Mouse (Mus musculus) forebrain, embryonic 15.5 days (tissue): ENCODE measurements around the gene Creb3. TPM values are rescaled to one million over a fixed set of nuclear protein-coding genes. Genes with fewer than 3 reads are reported as not detected.
"Not testable (repeated sequence)": the region's sequence is repeated elsewhere in the genome, so short reads cannot be mapped to it uniquely, and the experiment has no call there.

ENCODE experiments used
- ATAC-seq: fragments of 200-750 bp; cut with Nextera tagmentation; replicated peaks from 2 replicates; pipeline ENCODE4 v1.8.0; 2017; ENCODE audit warnings: mild to moderate bottlenecking, moderate TSS enrichment, moderate library complexity
- H3K27ac ChIP-seq: fragments of 300-500 bp; sonication (generic); replicated peaks from 2 replicates; pipeline ENCODE4 v1.5.1; 2015; ENCODE audit warnings: mild to moderate bottlenecking, inconsistent platforms
- H3K27me3 ChIP-seq: fragments of 300-500 bp; sonication (generic); 2 replicates; pipeline ENCODE4 v1.6.1; 2015; ENCODE audit warnings: inconsistent platforms
- H3K36me3 ChIP-seq: fragments of 300-500 bp; sonication (generic); 2 replicates; pipeline ENCODE4 v1.6.1; 2015; ENCODE audit warnings: mild to moderate bottlenecking, inconsistent platforms
- H3K4me1 ChIP-seq: fragments of 300-500 bp; sonication (generic); 2 replicates; pipeline ENCODE4 v1.6.1; 2015; ENCODE audit warnings: inconsistent platforms
- H3K4me2 ChIP-seq: fragments of 300-500 bp; sonication (generic); replicated peaks from 2 replicates; pipeline ENCODE4 v1.6.1; 2015; ENCODE audit warnings: mild to moderate bottlenecking, inconsistent platforms
- H3K4me3 ChIP-seq: fragments of 300-500 bp; sonication (generic); 2 replicates; pipeline ENCODE4 v1.5.1; 2015; ENCODE audit warnings: mild to moderate bottlenecking, inconsistent platforms
- H3K9ac ChIP-seq: fragments of 300-500 bp; sonication (generic); replicated peaks from 2 replicates; pipeline ENCODE4 v1.6.1; 2015; ENCODE audit warnings: mild to moderate bottlenecking, inconsistent platforms
- H3K9me3 ChIP-seq: fragments of 300-500 bp; sonication (generic); 2 replicates; pipeline ENCODE4 v1.6.1; 2016; ENCODE audit warnings: inconsistent platforms
- WGBS: fragments of 180-500 bp; shearing (Covaris S2); methylation state at CpG from one replicate; pipeline ENCODE4 v1.1.7; 2015; ENCODE audit warnings: mixed read lengths; 5-methylcytosine and 5-hydroxymethylcytosine counted together
- polyA plus RNA-seq: library from polyadenylated mRNA; unstranded; fragments of >200 nt; fragmentation: Nextera tagmentation; extraction: Ambion mirVana; gene quantifications from 2 replicates; pipeline ENCODE4 v1.2.1, GENCODE M21; 2015

Creb3 gene
- polyA plus RNA-seq, 1 experiment from 2014 or later: 77.7 TPM

GRCm38 (mm10) chr4:43587681-43588080 is 25.5 kb downstream of the Creb3 start:
- Histone ChIP-seq H3K4me3 (no peak overlapping the region), H3K36me3 (peaks cover 12% of the 10 kb centered on the region), H3K27me3 (no peaks in the 10 kb centered on the region), H3K4me1 (no peaks in the 10 kb centered on the region), H3K9me3 (no peaks in the 10 kb centered on the region), H3K4me2 (no peak overlapping the region), H3K9ac (no peak overlapping the region), H3K27ac (no peak overlapping the region)
- no peak for ATAC-seq
- WGBS: 65% methylated on average over 7 of the region's 7 CpGs

GRCm38 (mm10) chr4:43591543-43591942 is 29.4 kb downstream of the Creb3 start:
- 86% methylated on average over 5 of the region's 5 CpGs for WGBS
- ATAC-seq: no peak
- Histone ChIP-seq H3K36me3 (no peaks in the 10 kb centered on the region), H3K27ac (no peak overlapping the region), H3K9me3 (no peaks in the 10 kb centered on the region), H3K4me3 (no peak overlapping the region), H3K9ac (no peak overlapping the region), H3K4me1 (no peaks in the 10 kb centered on the region), H3K27me3 (no peaks in the 10 kb centered on the region), H3K4me2 (no peak overlapping the region)

GRCm38 (mm10) chr4:43591961-43592360 is 29.8 kb downstream of the Creb3 start:
- Histone ChIP-seq H3K36me3 (no peaks in the 10 kb centered on the region), H3K27me3 (no peaks in the 10 kb centered on the region), H3K4me2 (no peak overlapping the region), H3K9me3 (no peaks in the 10 kb centered on the region), H3K9ac (no peak overlapping the region), H3K27ac (no peak overlapping the region), H3K4me1 (no peaks in the 10 kb centered on the region), H3K4me3 (no peak overlapping the region)
- WGBS: 74% methylated on average over 3 of the region's 3 CpGs
- ATAC-seq: no peak

GRCm38 (mm10) chr4:43593453-43593852 is 31.3 kb downstream of the Creb3 start:
- H3K9ac ChIP-seq: no peak overlapping the region
- no peak for ATAC-seq
- no peaks in the 10 kb centered on the region for H3K9me3 ChIP-seq
- H3K4me1 ChIP-seq: no peaks in the 10 kb centered on the region
- no peak overlapping the region for H3K4me2 ChIP-seq
- no peak overlapping the region for H3K4me3 ChIP-seq
- H3K27me3 ChIP-seq: no peaks in the 10 kb centered on the region
- H3K27ac ChIP-seq: no peak overlapping the region
- no peaks in the 10 kb centered on the region for H3K36me3 ChIP-seq
- WGBS: 66% methylated on average over 3 of the region's 3 CpGs

GRCm38 (mm10) chr4:43596597-43596996 is 34.5 kb downstream of the Creb3 start:
- not testable (repeated sequence) for H3K4me2 ChIP-seq, H3K36me3 ChIP-seq, H3K27ac ChIP-seq, H3K9me3 ChIP-seq, H3K4me3 ChIP-seq, H3K9ac ChIP-seq, H3K4me1 ChIP-seq, ATAC-seq, H3K27me3 ChIP-seq
- 78% methylated on average over 2 of the region's 2 CpGs for WGBS

GRCm38 (mm10) chr4:43598200-43598599 is 36.1 kb downstream of the Creb3 start:
- H3K4me1 ChIP-seq: no peaks in the 10 kb centered on the region
- no peaks in the 10 kb centered on the region for H3K36me3 ChIP-seq
- ATAC-seq: no peak
- H3K9me3 ChIP-seq: no peaks in the 10 kb centered on the region
- H3K27me3 ChIP-seq: no peaks in the 10 kb centered on the region
- WGBS: 80% methylated on average over 4 of the region's 4 CpGs
- H3K4me3 ChIP-seq: no peak overlapping the region
- H3K27ac ChIP-seq: no peak overlapping the region
- H3K4me2 ChIP-seq: no peak overlapping the region
- H3K9ac ChIP-seq: no peak overlapping the region

- WGBS: 88% methylated on average over 7 of the region's 7 CpGs
- ATAC-seq: no peak
These were observed 36.7 kb downstream of the Creb3 start for GRCm38 (mm10) chr4:43598650-43599380.

GRCm38 (mm10) chr4:43600195-43600934 is 38.2 kb downstream of the Creb3 start:
- no peaks in the 10 kb centered on the region for H3K9me3 ChIP-seq
- 78% methylated on average over 9 of the region's 9 CpGs for WGBS
- no peaks in the 10 kb centered on the region for H3K4me1 ChIP-seq
- no peak overlapping the region for H3K4me2 ChIP-seq
- H3K36me3 ChIP-seq: no peaks in the 10 kb centered on the region
- ATAC-seq: no peak
- no peaks in the 10 kb centered on the region for H3K27me3 ChIP-seq
- H3K4me3 ChIP-seq: no peak overlapping the region
- no peak overlapping the region for H3K9ac ChIP-seq
- H3K27ac ChIP-seq: no peak overlapping the region

More at GRCm38 (mm10) chr4:43598650-43599380, 36.7 kb downstream of the Creb3 start:
- Histone ChIP-seq H3K4me2 (no peak overlapping the region), H3K36me3 (no peaks in the 10 kb centered on the region), H3K4me1 (no peaks in the 10 kb centered on the region), H3K9ac (no peak overlapping the region), H3K27me3 (no peaks in the 10 kb centered on the region), H3K4me3 (no peak overlapping the region), H3K9me3 (no peaks in the 10 kb centered on the region), H3K27ac (no peak overlapping the region)

GRCm38 (mm10) chr4:43604099-43604498 is 42.0 kb downstream of the Creb3 start:
- H3K9ac ChIP-seq: no peak overlapping the region
- H3K36me3 ChIP-seq: no peaks in the 10 kb centered on the region
- no peak overlapping the region for H3K4me2 ChIP-seq
- no peak for ATAC-seq
- H3K9me3 ChIP-seq: no peaks in the 10 kb centered on the region
- no peaks in the 10 kb centered on the region for H3K4me1 ChIP-seq
- H3K4me3 ChIP-seq: no peak overlapping the region
- 73% methylated on average over 3 of the region's 3 CpGs for WGBS
- H3K27me3 ChIP-seq: no peaks in the 10 kb centered on the region
- H3K27ac ChIP-seq: no peak overlapping the region

GRCm38 (mm10) chr4:43604751-43605685 is 42.9 kb downstream of the Creb3 start:
- no peaks in the 10 kb centered on the region for H3K4me1 ChIP-seq
- H3K9me3 ChIP-seq: no peaks in the 10 kb centered on the region
- no peak overlapping the region for H3K27ac ChIP-seq
- no peaks in the 10 kb centered on the region for H3K27me3 ChIP-seq
- H3K36me3 ChIP-seq: no peaks in the 10 kb centered on the region
- no peak overlapping the region for H3K4me3 ChIP-seq
- no peak for ATAC-seq
- WGBS: 82% methylated on average over 9 of the region's 9 CpGs
- H3K9ac ChIP-seq: no peak overlapping the region
- H3K4me2 ChIP-seq: no peak overlapping the region

- H3K4me2 ChIP-seq: no peak overlapping the region
- no peaks in the 10 kb centered on the region for H3K36me3 ChIP-seq
- H3K4me1 ChIP-seq: no peaks in the 10 kb centered on the region
- H3K27me3 ChIP-seq: no peaks in the 10 kb centered on the region
- ATAC-seq: no peak
- no peaks in the 10 kb centered on the region for H3K9me3 ChIP-seq
- H3K9ac ChIP-seq: no peak overlapping the region
- H3K4me3 ChIP-seq: no peak overlapping the region
- no peak overlapping the region for H3K27ac ChIP-seq
- 57% methylated on average over 10 of the region's 10 CpGs for WGBS
These were observed 50.4 kb downstream of the Creb3 start for GRCm38 (mm10) chr4:43612534-43612933.
